Mouse (Mus musculus) embryonic fibroblast, embryonic 13.5 days (primary cell): ENCODE measurements at regions not wholly inside any gene's neighbourhood (a gene's known extent, or its start where the extent isn't known, plus 50 kb on each side); places are given as distances from the start of the nearest gene placed in this dataset.

Experiments
- CTCF ChIP-seq: IDR thresholded peaks from 2 replicates; pipeline ENCODE4 v1.5.1; 2011; ENCODE audit warnings: mild to moderate bottlenecking, control low read depth, low read length, moderate library complexity, borderline replicate concordance; ENCODE audit not compliant: insufficient read depth
- POLR2A ChIP-seq: IDR thresholded peaks from 2 replicates; pipeline ENCODE4 v1.6.1; 2011; ENCODE audit warnings: low read depth, mild to moderate bottlenecking, control low read depth, low read length, moderate library complexity

DNA sequence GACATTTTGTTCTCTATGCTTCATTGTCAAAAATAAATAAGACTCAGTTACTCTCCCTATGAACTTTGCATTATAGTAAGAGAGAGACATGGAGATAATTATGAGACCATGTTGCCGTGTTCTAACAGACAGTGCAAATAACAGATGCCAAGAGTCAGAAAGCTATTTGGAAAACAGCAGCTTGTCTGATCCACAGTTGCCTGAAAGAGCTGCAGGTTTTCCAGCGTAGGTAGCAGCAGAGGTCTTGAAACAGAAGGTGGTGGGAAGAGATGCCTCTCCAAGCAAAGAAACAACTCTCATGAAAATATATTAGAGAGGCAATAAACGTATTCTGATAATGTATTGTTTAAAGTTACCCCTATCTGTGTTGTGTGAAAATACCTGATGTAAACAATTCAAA lies 793.5 kb downstream of the Kcna4 start:
- TF ChIP-seq POLR2A (no peak), CTCF (no peak)
